Comparison of ENCODE assay signal across 12 mouse cellular contexts in the genomic region with DNA sequence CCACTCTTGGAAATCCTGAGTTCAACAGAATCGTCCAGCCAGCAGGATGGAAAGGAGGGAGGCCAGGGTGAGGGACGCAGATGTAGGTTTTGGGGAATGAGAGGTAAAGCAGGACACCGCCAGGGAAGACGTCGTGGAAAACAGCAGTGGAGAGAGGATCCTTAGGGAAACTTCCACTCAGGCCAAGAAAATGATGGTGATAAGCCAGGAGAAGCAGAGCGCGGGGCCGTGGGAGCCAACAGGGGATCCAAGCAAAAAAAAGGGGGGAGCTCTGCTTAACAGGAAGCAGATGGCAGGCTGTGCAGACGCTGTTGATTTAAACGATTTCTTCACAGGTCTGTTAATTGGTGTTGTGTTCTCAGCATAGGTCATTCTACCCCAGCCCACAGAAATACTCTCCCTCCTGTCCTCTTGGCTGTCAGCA. TPM values are rescaled to one million over a fixed set of nuclear protein-coding genes. Genes with fewer than 3 reads are reported as not detected.
DNase-seq lines count a peak whose midpoint lies in the region; ATAC-seq lines count a peak whose summit lies in the region.
"Had no signal": no experiment of that assay in that cellular context is flagged by ENCODE, and none has a peak within 500 bp of the region (broad histone marks: within the 10 kb centered on the region; RNA-seq: fewer than 3 reads in every experiment).

No protein-coding gene starts in this region.

- H3K27ac ChIP-seq in midbrain, embryonic 10.5 days (replicated peaks), result peak overlapping the region; percentile 49; the same call in 1 of the 2 replicates
- no peak overlapping the region for H3K27ac ChIP-seq in midbrain, embryonic 13.5 days
- H3K27ac ChIP-seq in heart, embryonic 16.5 days (ENCODE audit: low read length), result peak overlapping the region; percentile 45
- H3K27ac ChIP-seq in stomach, embryonic 14.5 days (ENCODE audit: low read length), result peak overlapping the region; percentile 75

- peaks cover 17% of the 10 kb centered on the region for H3K4me1 ChIP-seq in midbrain, embryonic 10.5 days
- H3K4me1 ChIP-seq in midbrain, embryonic 13.5 days (replicated peaks), result peaks cover 20% of the 10 kb centered on the region
- H3K4me1 ChIP-seq in heart, embryonic 16.5 days (ENCODE audit: control insufficient read depth, insufficient read depth, low read length), result peaks cover 16% of the 10 kb centered on the region
- peaks cover 28% of the 10 kb centered on the region for H3K4me1 ChIP-seq in stomach, embryonic 14.5 days (ENCODE audit: control insufficient read depth, insufficient read depth, low read length)

- no peak overlapping the region for H3K4me2 ChIP-seq in midbrain, embryonic 13.5 days (replicated peaks)
- H3K4me2 ChIP-seq in heart, embryonic 16.5 days (ENCODE audit: low read depth, low read length), result no peak overlapping the region
- no peak overlapping the region for H3K4me2 ChIP-seq in stomach, embryonic 14.5 days (replicated peaks; ENCODE audit: low read depth, low read length)

- peaks cover 23% of the 10 kb centered on the region for H3K36me3 ChIP-seq in midbrain, embryonic 10.5 days
- peaks cover 18% of the 10 kb centered on the region for H3K36me3 ChIP-seq in midbrain, embryonic 13.5 days
- peaks cover 12% of the 10 kb centered on the region for H3K36me3 ChIP-seq in heart, embryonic 16.5 days (ENCODE audit: control insufficient read depth, insufficient read depth)
- H3K36me3 ChIP-seq in stomach, embryonic 14.5 days (ENCODE audit: control insufficient read depth, insufficient read depth, low read length), result peaks cover 7% of the 10 kb centered on the region

- H3K27me3 ChIP-seq in midbrain, embryonic 10.5 days (ENCODE audit: low read depth, poor library complexity, severe bottlenecking), result no peaks in the 10 kb centered on the region
- no peaks in the 10 kb centered on the region for H3K27me3 ChIP-seq in midbrain, embryonic 13.5 days
- no peaks in the 10 kb centered on the region for H3K27me3 ChIP-seq in heart, embryonic 16.5 days (ENCODE audit: control insufficient read depth, insufficient read depth, low read length)
- H3K27me3 ChIP-seq in stomach, embryonic 14.5 days (ENCODE audit: control insufficient read depth, insufficient read depth, low read length), result no peaks in the 10 kb centered on the region

- peak; percentile 32 to 48 for DNase-seq in cerebellum, postnatal 14 days
- no peak for DNase-seq in cerebellum, adult 8-10 months
- no peak for DNase-seq in midbrain, embryonic 10.5 days (ENCODE audit: low spot score)
- DNase-seq in adrenal gland, adult 18-20 months (ENCODE audit: low spot score in 2 of 2), result no peak
- no peak for DNase-seq in right cerebral cortex, adult 2 months (ENCODE audit: low spot score in 2 of 2)
- DNase-seq: gastrocnemius, postnatal 14 days had no signal

- H3K4me3 ChIP-seq in midbrain, embryonic 10.5 days, result no peak overlapping the region
- no peak overlapping the region for H3K4me3 ChIP-seq in midbrain, embryonic 13.5 days (replicated peaks)
- H3K4me3 ChIP-seq in heart, embryonic 16.5 days (ENCODE audit: low read length), result no peak overlapping the region
- no peak overlapping the region for H3K4me3 ChIP-seq in stomach, embryonic 14.5 days (ENCODE audit: low read depth, low read length)
- H3K4me3 ChIP-seq: myocyte had no signal

- no peak for ATAC-seq in midbrain, embryonic 13.5 days
- peak; percentile 39 for ATAC-seq in heart, embryonic 16.5 days (replicated peaks; ENCODE audit: extremely low read depth, insufficient read depth, low FRiP score)
- peak; percentile 70; the same call in 1 of the 2 replicates for ATAC-seq in stomach, embryonic 14.5 days (ENCODE audit: insufficient number of reproducible peaks, insufficient read depth, low FRiP score, low read depth)

- H3K9ac ChIP-seq in midbrain, embryonic 13.5 days (replicated peaks), result no peak overlapping the region
- H3K9ac ChIP-seq in heart, embryonic 16.5 days (ENCODE audit: low read length), result no peak overlapping the region
- H3K9ac ChIP-seq in stomach, embryonic 14.5 days (replicated peaks; ENCODE audit: low read depth, low read length), result no peak overlapping the region

- no peaks in the 10 kb centered on the region for H3K9me3 ChIP-seq in midbrain, embryonic 10.5 days (replicated peaks)
- H3K9me3 ChIP-seq in midbrain, embryonic 13.5 days, result no peaks in the 10 kb centered on the region
- no peaks in the 10 kb centered on the region for H3K9me3 ChIP-seq in heart, embryonic 16.5 days (replicated peaks; ENCODE audit: control insufficient read depth, low read length)
- no peaks in the 10 kb centered on the region for H3K9me3 ChIP-seq in stomach, embryonic 14.5 days (ENCODE audit: control insufficient read depth, low read depth, low read length)

- 64% methylated on average over 10 of the region's 10 CpGs for WGBS in midbrain, embryonic 10.5 days
- WGBS in midbrain, embryonic 13.5 days, result 66% methylated on average over 10 of the region's 10 CpGs
- 43% methylated on average over 10 of the region's 10 CpGs for WGBS in heart, embryonic 16.5 days
- WGBS in stomach, embryonic 14.5 days, result 28% methylated on average over 10 of the region's 10 CpGs

RNA-seq across cellular contexts. Expression of a gene that starts 5.0 kb away (rescaled TPM):
- not detected in 2 replicates for polyA plus RNA-seq in midbrain, embryonic 10.5 days (2016; fragmentation: Nextera tagmentation; extraction: Ambion mirVana)
- polyA plus RNA-seq in midbrain, embryonic 13.5 days (2015; fragmentation: Nextera tagmentation; extraction: Ambion mirVana), result not detected in 2 replicates
- polyA plus RNA-seq in heart, embryonic 16.5 days (2015; fragmentation: Nextera tagmentation; extraction: Ambion mirVana), result not detected in 2 replicates
- polyA plus RNA-seq in stomach, embryonic 14.5 days (2014; fragmentation: Nextera tagmentation; extraction: Ambion mirVana), result not detected in 2 replicates
- not detected for total RNA-seq in adrenal gland, adult 18-20 months (2021)
- total RNA-seq: gastrocnemius, postnatal 14 days; left cerebral cortex, postnatal 25 days had no signal
- polyA plus RNA-seq: myocyte; spleen, adult 2 months had no signal

RNA-seq across cellular contexts. Expression of a gene that starts 20.2 kb away (rescaled TPM):
- polyA plus RNA-seq in midbrain, embryonic 10.5 days (2016; fragmentation: Nextera tagmentation; extraction: Ambion mirVana), result 67.1 and 74.0 TPM in 2 replicates
- polyA plus RNA-seq in midbrain, embryonic 13.5 days (2015; fragmentation: Nextera tagmentation; extraction: Ambion mirVana), result 38.0 and 46.7 TPM in 2 replicates
- 42.4 and 47.1 TPM in 2 replicates for polyA plus RNA-seq in heart, embryonic 16.5 days (2015; fragmentation: Nextera tagmentation; extraction: Ambion mirVana)
- polyA plus RNA-seq in stomach, embryonic 14.5 days (2014; fragmentation: Nextera tagmentation; extraction: Ambion mirVana), result 75.6 and 80.2 TPM in 2 replicates
- total RNA-seq in adrenal gland, adult 18-20 months (2021), result 10 to 100 TPM; 39.3 to 42.5 TPM

Comparison
In these comparisons a context has a peak if more than half of its experiments do, and no peak if none do; other contexts are left out.
1. DNase-seq: peak in cerebellum, postnatal 14 days (2 of 2); none in cerebellum, adult 8-10 months (single experiment), midbrain, embryonic 10.5 days (single experiment), adrenal gland, adult 18-20 months (0 of 2) and right cerebral cortex, adult 2 months (0 of 2).